Mouse (Mus musculus) left cerebral cortex, adult 9 months (tissue): ENCODE data around the gene Pacsin1.
"Not testable (repeated sequence)": the region's sequence is repeated elsewhere in the genome, so short reads cannot be mapped to it uniquely, and the experiment has no call there.

Experiments used
- DNase-seq, 2 experiments: peaks; one replicate each; pipeline ENCODE4 v3.0.0; 2022; ENCODE audit warnings: low spot score in 2 of 2

Gene Pacsin1

DNA sequence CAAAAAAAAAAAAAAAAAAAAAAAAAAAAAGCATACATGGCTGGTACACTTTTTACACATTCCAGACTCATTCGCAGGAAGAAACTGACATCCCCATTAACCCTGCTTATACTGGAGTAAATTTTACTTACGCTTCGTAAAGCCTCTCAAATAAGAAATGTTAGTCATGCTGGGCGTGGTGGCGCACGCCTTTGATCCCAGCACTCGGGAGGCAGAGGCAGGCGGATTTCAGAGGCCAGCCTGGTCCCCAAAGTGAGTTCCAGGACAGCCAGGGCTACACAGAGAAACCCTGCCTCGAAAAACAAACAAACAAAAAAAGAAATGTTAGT, 19.8 kb upstream of the Pacsin1 start:
- DNase-seq: not testable (repeated sequence)

DNA sequence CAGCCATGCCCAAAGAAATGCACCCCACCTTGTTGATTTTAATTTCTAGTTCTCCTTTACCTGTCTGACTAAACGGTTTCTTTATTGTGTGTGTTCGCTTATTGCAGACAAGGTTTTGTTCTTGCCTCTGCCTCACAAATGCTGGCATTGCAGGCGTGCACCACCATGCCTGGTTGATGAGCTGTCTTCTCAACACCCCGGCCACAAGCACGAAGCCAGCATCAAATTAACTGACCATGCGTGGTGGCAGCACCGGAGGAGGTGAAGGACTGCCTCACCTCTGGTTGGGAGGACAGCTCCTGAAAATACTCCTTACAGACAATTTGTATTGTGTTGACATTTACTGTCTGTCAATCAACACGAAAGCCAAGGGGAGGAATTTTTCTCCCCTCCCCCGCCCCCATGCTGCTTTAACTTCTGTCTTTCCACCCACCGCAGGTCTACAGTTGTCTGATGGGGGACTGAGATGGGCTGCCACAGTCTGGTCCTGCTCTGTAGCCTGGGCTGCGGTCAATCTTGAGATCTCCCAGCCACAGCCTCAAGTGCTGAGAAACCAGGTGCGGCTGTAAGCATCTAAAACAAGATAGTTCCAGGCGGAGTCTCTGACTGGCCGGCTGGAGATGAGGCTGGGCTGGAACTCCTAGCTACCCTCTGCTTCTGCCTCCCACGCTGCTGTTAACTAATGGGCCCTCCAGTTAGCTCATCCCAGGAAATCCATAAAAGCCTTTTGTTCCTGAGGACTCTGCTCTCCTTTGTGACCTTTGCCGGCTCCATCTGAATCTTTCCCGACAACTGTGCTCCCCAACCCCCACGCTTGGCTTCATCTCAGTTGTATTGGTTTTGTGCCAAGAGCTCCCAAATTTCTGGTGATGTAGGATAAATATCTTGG, 18.9 kb upstream of the Pacsin1 start, which contains the start of gene Rps10:
TSS of gene Rps10 (minus strand) at position 538 of the 889 bp plus-strand sequence.
- DNase-seq: no peak

DNA sequence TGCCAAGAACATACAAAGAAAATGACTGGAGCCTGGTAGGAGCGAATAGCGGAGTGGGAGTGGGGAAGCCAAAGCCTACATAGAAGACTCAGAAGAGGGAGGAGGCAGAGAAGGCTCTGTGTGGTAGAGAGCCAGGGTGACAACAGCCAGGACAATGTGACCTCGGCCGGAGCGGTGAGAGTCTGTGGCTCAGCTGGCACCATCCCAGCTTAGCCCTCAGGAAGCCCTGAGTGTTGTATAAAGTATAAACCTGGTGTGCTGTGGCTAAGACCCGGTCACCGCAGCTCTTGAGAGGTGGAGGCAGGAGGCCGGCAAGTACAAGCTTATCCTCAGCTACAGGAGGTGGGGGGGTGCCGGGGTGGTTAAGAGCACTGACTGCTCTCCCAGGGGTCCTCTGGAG, 18.0 kb upstream of the Pacsin1 start:
- no peak for DNase-seq

GRCm38 (mm10) chr17:27638921-27639332, 16.4 kb upstream of the Pacsin1 start:
- DNase-seq: peak; percentile 78 to 90

GRCm38 (mm10) chr17:27639851-27640250, 15.5 kb upstream of the Pacsin1 start:
- DNase-seq: not testable (repeated sequence)

GRCm38 (mm10) chr17:27642491-27643062, 12.7 kb upstream of the Pacsin1 start:
- DNase-seq: peak; percentile 78 to 92

- DNase-seq: no peak
These were observed 12.2 kb upstream of the Pacsin1 start for GRCm38 (mm10) chr17:27643101-27643500.

GRCm38 (mm10) chr17:27643756-27644155, 11.6 kb upstream of the Pacsin1 start:
- DNase-seq: no peak

DNA sequence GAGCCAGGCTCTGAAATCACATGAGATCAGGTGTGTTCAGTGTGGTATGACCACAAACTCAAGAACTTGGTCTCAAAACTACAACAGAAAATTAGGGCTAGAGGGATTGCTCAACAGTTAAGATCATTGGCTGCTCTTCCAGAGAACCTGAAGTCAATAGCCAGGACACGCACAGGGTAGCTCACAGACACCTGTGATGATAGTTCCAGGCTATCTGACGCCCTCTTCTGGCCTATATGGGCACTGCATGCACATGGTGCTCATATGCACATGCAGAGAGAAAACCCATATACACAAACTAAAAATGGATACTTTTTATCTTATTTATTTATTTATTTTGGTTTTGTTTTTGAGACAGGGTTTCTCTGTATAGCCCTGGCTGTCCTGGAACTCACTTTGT, 10.7 kb upstream of the Pacsin1 start:
- no peak for DNase-seq

DNA sequence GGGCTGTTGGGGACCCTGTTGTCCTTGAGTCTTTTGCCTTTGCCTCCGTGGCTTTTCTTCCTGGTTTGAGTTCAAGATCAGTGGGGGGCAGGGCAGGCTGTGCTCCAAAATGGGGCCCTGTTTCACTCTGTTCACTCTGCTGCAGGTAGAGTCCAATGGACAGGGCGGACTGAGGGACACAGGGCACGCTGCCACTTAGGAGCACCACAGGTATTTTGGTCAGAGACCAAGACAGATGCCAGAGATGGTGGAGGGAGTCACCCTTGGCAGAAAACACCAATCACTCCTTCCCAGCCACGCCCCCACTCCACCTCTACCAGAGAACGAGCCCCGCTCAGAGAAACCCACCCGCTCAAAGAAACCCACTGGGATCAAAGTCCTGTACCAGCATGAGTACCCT, 9.5 kb upstream of the Pacsin1 start:
- no peak for DNase-seq

DNA sequence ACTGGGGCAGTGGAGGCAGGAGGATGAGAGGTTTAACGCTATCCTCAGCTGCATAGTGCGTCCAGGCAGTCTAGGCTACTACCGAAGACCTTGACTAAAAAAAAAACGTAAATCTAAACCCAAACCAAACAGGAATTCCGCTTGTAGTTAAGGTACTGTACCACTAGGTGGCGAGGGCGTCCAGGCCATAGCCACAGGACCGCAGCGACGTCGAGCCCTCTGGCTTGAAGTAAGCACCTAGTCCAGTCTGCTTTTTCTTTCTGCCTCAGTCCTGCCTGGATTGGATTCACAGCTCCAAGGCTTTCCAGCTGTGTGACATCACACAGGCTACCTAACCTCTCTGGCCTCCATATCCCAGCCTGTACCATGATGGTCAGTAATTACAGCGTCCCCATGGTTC, 5.1 kb upstream of the Pacsin1 start:
- peak in 1 of 2 experiments; percentile 73 for DNase-seq

DNA sequence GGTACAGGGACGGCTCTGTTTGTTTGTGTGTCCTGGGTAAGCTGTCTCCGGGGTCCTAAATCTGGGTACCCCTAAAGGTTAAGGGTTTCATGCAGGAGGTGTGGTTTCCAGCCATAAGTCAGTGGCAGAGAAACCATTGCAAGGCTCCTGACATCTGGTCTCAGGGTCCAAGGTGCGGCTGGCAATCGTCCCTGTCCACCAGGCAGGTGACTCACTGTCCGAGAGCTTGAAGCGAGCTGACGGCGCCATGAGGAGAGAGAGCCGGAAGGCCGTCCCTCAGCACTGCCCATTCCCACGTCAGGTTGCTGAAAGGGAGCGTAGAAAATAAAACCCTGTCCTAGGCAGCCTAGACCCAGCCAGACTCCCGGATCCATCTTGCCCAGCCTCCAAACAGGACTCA, 4.7 kb upstream of the Pacsin1 start:
- DNase-seq: no peak

GRCm38 (mm10) chr17:27652046-27652790, 3.1 kb upstream of the Pacsin1 start:
- no peak for DNase-seq

DNA sequence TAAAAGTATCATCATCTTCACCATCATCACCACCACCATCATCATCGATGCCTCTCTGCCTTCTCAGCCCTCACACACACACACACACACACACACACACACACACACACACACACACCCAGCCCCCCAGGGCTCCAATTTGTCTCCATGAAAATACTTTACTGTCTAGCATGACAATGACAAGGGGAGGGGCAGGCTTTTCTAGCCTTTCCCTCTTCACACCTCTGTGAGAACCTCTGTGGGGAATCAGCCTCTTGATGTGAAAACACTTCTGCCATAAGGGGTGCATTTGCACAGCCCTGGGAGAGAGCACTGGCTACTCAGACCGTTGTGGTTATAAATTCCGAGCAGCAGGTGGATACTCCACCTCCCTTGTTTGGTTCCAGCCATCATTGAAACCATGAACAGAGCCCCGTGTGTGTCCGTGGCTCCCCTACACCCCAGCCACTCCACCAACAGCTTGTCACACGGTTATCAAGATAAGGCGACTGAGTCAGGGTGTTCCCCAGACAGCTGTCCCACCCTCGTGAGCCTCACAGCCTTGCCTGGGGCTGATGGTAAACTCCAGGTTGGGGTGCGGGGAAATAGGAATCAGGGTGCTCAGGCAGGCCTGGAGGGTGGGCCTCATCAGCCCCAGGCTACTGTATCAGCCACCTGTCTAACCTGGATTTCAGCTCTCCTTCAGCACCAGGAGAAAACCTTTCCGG, 1.9 kb upstream of the Pacsin1 start:
- no peak for DNase-seq

DNA sequence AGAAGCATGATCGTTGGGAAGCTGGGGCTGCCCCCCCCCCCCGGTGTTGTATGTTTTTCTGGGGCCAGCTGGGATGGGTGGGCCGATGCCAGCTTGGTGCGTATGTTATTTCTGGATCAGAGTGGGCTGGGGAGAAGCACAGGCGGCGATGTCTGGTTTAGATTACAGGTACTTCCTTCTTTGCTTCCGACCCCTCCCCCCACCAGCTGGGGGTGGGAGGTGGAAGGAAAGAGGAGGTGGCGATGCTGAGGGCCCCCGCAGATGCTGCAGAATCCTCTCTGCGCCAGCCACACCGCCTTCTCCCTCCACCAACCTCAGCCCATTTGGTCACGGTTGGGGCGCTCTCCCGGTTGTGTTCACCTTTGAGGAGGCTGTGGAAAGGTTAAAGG, 696 bp downstream of the Pacsin1 start:
- peak in 1 of 2 experiments; percentile 84 for DNase-seq

DNA sequence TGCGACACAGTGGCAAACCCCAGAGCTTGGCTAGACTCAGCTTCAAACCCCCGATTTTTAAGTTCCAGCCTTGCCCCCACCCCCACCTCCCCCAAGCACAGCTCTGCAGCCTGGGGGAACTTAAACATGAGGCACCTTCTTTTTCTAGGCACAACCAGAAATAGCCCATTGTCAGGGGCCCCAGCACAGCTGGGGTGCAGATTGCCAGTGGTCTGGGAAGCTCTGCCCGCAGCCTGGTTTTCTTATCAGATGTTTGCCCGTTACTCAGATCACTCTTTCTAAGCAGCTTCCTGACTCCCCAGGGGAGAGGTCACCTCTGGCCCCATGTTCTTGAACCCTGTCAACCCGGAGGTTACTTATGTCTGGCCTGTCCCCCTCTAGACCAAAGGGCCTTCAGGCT, 1.1 kb downstream of the Pacsin1 start:
- no peak for DNase-seq

- DNase-seq: no peak
These were observed 1.8 kb downstream of the Pacsin1 start for GRCm38 (mm10) chr17:27657123-27657522.

DNA sequence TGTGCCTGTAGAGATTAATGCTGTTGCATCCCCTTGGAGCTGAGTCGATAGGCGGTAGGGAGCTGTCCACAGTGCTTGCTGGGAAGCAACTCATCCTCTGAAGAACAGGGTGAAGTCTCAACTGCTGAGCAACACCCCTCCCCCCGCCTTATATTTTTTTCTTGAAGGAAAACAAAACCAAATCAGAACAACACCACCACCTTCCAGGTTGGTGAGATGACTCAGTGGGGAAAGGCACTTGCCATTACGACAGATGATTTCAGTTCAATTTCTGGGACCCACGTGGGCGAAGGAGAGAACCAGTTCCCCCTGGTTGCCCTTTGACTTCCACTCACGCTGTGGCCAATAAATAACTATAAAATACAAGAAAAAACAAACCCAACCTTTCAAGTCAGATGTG, 3.5 kb downstream of the Pacsin1 start:
- no peak for DNase-seq

DNA sequence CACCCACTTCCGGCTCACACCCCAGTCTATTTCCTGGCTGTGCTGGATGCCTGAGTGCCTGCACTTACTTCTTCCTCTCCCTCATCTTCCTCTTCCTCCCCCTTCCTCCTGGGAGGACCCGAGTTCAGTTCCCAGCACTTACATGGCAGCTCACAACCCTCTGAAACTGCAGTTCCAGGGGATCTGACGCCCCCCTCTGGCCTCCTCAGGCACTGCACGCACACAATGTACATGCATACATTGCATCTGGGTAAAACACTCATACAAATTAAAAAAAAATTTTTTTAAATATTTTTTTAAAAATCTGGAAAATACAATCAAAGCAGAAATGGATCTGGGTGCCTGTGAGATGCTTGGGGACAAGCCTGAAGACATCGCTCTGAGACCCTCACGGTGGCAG, 16.4 kb downstream of the Pacsin1 start:
- no peak for DNase-seq

- DNase-seq: no peak
These were observed 18.6 kb downstream of the Pacsin1 start for GRCm38 (mm10) chr17:27673945-27674344.

- DNase-seq: no peak
These were observed 20.1 kb downstream of the Pacsin1 start for GRCm38 (mm10) chr17:27675453-27675852.

DNA sequence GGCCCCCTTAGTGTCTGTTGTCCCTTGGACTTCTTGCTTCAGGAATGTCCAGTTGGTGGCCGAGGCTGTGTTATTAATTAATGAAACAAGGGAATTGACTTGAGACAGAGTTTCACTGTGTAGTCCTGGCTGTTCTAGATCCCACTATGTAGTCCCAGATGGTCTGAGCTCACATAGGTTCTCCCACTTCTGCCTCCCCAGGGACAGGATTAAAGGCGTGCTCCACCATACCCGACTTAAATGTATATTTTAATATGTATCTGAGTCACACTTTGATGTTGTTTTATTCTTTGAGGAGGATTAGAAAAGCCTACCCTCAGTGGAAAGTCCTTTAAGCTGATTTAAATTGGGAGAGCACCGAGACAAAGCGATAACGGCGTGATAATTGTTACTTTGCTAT, 21.0 kb downstream of the Pacsin1 start:
- no peak for DNase-seq
